Mouse (Mus musculus): Measurements from ENCODE around the gene Asb5. TPM values are rescaled to one million over a fixed set of nuclear protein-coding genes. Genes with fewer than 3 reads are reported as not detected.
A peak's percentile ranks its signal among the peaks of the same experiment; 100 is the strongest.

Gene Asb5
- polyA plus RNA-seq, 1 experiment = 3.7 TPM

DNA sequence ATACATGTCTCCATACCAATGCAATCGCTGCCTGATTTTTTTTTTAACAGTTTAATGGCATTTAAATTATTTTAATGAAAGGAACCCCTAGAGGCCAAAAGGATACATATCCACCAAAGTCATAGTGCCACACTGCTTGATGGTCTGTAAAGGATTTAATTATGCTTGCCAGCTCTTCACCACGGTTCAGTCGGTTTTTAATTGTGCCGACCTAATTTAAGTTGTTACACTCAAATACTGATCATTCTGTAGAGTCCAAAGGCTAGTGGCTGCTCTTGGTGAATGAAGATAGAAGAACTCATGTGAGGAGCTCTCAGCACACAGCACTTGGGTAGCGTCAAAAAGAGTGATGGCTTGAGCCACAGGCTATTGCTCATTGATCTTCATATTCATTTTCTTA lies 5.8 kb downstream of the Asb5 start:
- no peak for DNase-seq (ENCODE audit: extremely low spot score in 1 of 2, low spot score in 1 of 2)

DNA sequence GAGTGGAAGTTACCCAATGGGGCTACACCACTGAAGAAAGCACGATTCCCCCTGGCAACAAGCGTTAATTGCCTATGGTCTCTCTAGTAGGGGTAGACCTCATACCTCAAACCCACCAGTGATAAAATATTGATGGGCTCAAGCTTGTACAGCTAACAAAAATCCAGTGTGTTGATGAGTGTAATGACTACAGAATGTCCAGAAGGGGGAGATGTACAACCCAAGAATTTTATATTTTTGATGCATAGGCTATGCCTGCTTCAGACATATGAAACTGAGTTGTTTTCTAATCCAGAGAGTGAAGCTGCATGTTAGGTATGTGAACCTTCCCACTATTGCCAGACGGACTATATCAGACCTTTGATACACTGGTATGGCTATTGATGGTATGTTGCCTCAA lies 7.9 kb downstream of the Asb5 start:
- no peak for DNase-seq (ENCODE audit: extremely low spot score in 1 of 2, low spot score in 1 of 2)

DNA sequence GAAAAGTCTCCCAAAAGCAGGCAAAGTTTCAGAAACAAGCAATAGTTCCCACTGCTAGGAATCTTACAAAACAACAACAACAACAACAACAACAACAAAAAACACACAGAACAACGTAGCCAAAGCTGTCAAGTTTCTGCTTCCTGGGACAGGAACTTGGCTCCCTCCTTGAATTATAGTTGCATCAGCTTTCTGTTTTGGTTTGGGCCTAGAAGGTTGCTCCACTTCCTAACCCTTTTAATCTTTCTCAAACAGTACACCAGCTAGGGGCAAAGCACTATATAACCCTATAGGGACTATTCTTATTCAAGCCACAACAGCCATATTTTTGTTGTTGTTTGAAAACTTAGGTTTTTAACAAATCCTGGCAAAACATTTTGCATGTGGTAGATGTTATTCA lies 12.0 kb downstream of the Asb5 start:
- DNase-seq (ENCODE audit: extremely low spot score in 1 of 2, low spot score in 1 of 2) = no peak

- DNase-seq (ENCODE audit: extremely low spot score in 1 of 2, low spot score in 1 of 2) = no peak
These were observed 19.0 kb downstream of the Asb5 start for GRCm38 (mm10) chr8:54548383-54548782.

DNA sequence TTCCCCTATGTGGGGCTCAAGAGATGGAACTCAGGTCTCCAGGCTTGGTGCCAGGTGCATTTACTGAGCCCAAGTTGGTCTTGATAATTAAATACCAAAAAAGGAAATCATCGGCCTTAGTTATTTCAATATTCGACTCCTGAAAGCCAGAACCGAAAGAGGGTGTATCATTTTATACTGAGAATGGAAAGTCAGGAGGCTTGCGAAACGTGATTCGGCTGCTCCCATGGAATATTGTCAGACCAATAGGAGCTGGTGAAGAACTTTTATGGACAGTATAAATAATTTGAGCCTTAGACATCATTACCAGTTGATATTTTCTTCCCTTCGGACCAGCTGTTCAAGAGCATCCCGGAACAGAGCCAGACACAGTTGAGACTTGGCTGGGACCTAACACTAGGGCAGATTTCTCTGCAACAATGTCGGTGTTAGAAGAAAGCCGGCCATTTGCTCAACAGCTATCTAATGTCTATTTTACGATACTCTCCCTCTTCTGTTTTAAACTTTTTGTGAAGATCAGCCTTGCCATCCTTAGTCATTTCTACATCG lies 20.7 kb downstream of the Asb5 start:
- DNase-seq (ENCODE audit: extremely low spot score in 1 of 2, low spot score in 1 of 2) = no peak

DNA sequence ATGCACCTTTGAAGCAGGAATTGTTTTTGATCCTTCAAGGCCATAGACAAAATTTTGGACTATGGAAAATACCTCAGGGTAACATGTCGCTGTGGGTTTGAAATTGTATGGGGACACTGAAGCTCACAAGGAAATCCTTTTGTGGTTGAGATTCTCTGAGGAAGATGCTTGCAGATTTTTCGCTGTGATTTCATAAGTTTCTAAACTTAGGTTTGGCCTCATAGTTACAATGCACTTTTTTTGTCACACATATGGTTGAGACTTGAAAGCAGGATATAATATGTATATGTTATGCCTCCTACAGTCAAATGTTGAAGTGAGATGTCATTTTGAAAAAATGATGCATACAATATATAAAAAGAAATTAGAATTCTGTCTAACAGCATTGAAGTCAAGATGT lies 25.5 kb downstream of the Asb5 start:
- DNase-seq (ENCODE audit: extremely low spot score in 1 of 2, low spot score in 1 of 2) = peak in 1 of 2 experiments; percentile 39

- DNase-seq (ENCODE audit: extremely low spot score in 1 of 2, low spot score in 1 of 2) = no peak
These were observed 32.8 kb downstream of the Asb5 start for GRCm38 (mm10) chr8:54562137-54562536.

DNA sequence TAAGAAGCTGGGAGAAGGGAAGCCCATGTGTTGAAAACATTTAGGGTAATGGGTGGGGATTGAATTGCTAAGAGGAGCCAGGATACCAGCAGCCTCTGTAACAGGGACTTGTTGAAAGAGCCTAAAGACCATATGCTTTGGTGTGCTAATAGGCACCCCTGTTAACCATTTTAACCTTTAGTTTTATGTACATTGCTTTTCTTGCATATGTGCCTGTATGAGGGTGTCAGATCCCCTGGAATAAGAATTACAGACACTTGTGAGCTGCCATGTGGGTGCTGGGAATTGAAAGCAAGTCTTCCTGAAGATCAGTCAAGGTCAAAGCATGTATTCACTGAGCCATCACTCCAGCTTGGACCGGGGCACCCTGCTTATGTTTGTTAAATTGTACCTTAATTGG lies 35.8 kb downstream of the Asb5 start:
- no peak for DNase-seq (ENCODE audit: extremely low spot score in 1 of 2, low spot score in 1 of 2)

- no peak for DNase-seq (ENCODE audit: extremely low spot score in 1 of 2, low spot score in 1 of 2)
These were observed 36.4 kb downstream of the Asb5 start for GRCm38 (mm10) chr8:54565603-54566260.

DNA sequence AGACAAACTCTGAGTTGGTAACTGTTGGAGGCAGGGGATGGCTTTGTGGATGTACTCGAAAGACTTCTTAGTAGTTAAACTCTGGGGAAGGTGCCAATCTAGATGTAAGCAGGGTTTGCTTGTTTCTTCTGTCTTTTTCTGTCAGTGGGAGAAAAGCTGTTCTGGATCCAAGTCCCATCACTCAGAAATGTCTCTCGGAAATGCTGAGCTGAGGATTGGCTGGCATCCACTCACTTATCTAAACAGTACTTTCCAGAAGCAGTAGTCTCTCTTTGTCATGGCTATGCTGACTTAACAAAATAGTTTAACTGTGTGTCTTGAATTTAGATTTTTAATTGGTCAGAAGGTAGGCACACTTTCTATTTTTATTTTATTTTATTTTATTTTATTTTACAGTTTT lies 37.8 kb downstream of the Asb5 start:
- DNase-seq (ENCODE audit: extremely low spot score in 1 of 2, low spot score in 1 of 2) = peak in 1 of 2 experiments; percentile 17

DNA sequence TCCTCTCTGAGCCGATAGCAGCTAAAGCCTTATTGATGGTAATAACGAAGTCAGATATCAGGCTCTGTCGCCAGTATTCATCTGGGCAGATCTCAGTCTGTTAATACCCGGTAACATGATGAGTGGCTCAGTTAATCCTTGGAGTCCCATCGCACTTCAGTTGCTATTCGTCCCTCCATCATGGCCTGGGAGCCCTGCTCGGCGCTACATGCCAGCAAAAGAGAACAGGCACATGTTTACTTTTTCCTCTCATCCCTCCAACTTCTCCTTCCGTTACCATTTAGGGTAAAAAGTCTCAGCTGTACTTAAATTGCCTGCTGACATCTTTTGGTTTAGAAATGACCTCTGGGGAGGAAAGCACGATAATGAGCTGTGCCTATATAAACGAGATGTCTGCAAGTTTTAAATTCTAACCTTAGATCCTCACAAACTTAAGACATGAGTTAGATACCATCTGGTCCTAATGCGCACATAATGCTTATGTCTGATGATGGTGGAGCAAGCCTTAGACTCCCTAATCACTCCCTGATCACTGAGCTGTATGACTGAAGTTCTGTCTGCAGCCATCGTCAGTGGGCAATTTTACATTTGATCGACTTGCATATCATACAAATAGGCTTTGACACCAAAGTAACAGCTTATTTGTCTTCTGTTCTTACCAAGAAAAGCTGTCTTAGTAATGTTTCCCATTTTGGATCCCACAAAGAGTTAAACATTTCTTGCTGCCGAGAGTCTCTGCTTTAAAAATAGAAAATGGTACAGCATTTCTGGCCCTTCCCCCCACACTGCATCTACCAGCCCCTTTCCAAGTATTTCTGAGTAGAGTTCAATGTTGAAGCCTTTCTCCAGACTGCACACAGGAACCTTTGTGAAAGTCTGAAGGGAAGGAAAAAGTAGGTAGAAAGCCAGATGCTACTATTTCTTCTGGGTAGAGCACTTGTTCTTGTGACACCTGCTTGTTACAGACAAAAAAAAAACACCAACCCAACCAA lies 41.5 kb downstream of the Asb5 start:
- DNase-seq (ENCODE audit: extremely low spot score in 1 of 2, low spot score in 1 of 2) = no peak

- DNase-seq (ENCODE audit: extremely low spot score in 1 of 2, low spot score in 1 of 2) = no peak
These were observed 52.1 kb downstream of the Asb5 start for GRCm38 (mm10) chr8:54581436-54581835.

GRCm38 (mm10) chr8:54582886-54583285 lies 53.5 kb downstream of the Asb5 start:
- DNase-seq (ENCODE audit: extremely low spot score in 1 of 2, low spot score in 1 of 2) = no peak

- DNase-seq (ENCODE audit: extremely low spot score in 1 of 2, low spot score in 1 of 2) = peak in 1 of 2 experiments; percentile 46
These were observed 65.3 kb downstream of the Asb5 start for GRCm38 (mm10) chr8:54594634-54595033.

DNA sequence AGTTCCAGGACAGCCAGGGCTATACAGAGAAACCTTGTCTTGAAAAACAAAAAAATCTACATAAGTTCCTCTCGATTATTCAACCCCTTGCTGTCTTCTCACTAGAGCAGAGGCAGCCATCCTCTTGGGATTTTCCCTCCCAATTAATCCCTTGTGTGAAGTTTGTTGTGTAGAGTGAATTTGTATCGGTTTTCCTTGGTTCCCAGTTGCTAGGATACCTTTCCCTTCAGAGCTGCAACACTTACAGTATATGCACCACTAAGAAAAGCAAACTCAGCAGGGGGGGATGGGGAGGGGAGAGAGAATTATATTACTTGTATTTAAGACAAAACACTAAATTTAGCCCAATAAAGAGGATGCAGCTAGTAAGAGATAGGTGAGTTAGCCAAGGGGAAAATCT lies 66.7 kb downstream of the Asb5 start:
- DNase-seq (ENCODE audit: extremely low spot score in 1 of 2, low spot score in 1 of 2) = no peak

- peak in 1 of 2 experiments; percentile 37 for DNase-seq (ENCODE audit: extremely low spot score in 1 of 2, low spot score in 1 of 2)
These were observed 67.6 kb downstream of the Asb5 start for GRCm38 (mm10) chr8:54596940-54597339.

GRCm38 (mm10) chr8:54597386-54597785 lies 68.0 kb downstream of the Asb5 start:
- DNase-seq (ENCODE audit: extremely low spot score in 1 of 2, low spot score in 1 of 2) = peak in 1 of 2 experiments; percentile 21

DNA sequence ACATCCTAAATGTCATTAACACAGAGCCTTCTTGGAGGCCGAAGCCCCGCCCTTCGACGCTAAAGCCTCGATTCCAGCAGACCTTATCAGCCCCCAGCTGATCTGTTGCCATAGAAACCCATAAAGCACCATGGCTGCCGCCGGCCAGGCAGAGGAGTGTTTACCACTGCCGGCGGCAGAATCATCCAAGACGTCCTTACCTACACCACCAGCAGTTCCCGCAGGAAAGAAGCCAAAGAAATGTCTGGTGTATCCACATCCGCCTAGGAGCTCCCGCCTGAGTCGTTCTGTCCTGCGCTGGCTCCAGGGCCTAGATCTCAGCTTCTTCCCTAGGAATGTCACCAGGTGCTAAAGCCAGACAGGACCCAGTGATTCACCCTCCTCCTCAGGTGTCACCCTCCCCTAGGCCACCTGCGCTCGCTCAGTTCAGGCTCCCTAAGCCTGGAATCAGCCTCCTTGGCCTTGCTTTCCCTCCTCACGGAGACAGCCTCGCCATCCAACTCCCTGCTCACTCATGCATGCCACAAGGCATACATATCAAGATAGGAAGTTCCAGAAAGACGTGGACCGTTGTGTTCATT lies 71.4 kb downstream of the Asb5 start, which contains the start of gene Spata4:
TSS of gene Spata4 (plus strand) at position 111 of the 581 bp plus-strand sequence.
- DNase-seq (ENCODE audit: extremely low spot score in 1 of 2, low spot score in 1 of 2) = peak; percentile 14 to 54

DNA sequence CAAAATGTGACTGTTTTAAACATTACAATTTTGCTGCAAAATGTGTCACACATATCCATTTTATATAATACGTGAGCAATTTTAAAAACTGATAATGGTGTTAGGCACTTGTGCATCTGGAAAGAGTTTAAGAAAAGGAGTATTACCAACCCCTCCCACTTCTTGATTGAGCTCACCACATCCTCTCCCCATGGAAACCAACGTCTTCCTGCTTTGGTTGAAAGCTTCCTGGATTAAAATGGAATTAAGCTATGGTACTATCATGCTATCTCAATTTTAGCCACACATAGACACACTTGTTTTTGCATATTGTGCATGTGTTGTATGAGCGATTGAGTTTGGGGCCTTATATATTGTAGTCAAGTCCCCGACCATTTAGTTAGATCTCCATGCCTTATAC lies 74.1 kb downstream of the Asb5 start:
- no peak for DNase-seq (ENCODE audit: extremely low spot score in 1 of 2, low spot score in 1 of 2)

- peak in 1 of 2 experiments; percentile 15 for DNase-seq (ENCODE audit: extremely low spot score in 1 of 2, low spot score in 1 of 2)
These were observed 80.0 kb downstream of the Asb5 start for GRCm38 (mm10) chr8:54609336-54609735.

DNA sequence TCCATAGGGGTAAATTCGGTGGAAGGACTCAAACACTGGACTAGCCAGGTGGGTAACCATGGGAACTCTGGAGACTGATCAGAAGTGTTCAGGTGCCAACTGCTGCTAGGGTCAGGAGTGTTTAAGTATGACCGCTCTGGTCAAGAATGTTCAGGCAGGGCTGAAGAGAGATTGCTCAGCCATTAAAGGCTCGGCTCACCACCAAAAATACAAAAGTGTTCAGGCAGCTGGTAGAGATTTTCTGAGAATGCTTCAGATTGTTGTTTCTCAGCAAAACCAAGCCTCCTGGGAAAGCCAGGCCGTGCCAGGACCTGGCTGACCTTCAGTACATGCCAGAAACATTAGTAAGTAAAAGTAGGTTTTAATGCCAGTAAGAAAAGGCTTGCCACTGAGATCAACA lies 80.9 kb downstream of the Asb5 start:
- no peak for DNase-seq (ENCODE audit: extremely low spot score in 1 of 2, low spot score in 1 of 2)
